Mouse (Mus musculus) spleen, adult 2 months (tissue): ENCODE results near the gene Cep85l.

Experiments
- CTCF ChIP-seq: fragments of 200-500 bp; IDR thresholded peaks from 2 replicates; pipeline ENCODE4 v1.5.1; 2011; ENCODE audit warnings: mild to moderate bottlenecking, inconsistent platforms; ENCODE audit not compliant: insufficient read depth, insufficient read length, insufficient replicate concordance; ENCODE audit errors: extremely low read depth
- POLR2A ChIP-seq: fragments of 200-500 bp; IDR thresholded peaks from 2 replicates; pipeline ENCODE4 v1.6.1; 2011; ENCODE audit warnings: low read depth, low read length, inconsistent platforms

DNA sequence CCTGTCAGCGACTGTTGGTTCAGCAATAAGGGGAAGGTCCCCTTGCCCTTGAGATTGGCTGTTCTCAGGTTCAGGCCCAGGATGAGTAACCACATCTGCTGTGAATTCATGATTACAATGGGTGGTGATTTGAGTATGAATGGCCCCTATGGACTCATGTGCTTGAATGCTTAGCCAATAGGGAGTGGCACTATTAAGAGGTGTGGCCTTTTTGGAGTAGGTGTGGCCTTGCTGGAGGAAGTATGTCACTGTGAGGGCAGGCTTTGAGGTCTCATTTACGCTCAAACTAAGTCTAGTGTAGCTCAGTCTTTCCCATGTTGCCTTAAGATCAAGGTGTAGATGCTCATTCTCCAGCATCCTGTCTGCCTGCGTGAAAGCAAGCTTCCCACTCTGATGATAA, 33.2 kb upstream of the Cep85l start:
- TF ChIP-seq CTCF (no peak), POLR2A (no peak)
